Mouse (Mus musculus) hindbrain, embryonic 13.5 days (tissue): ENCODE data around the gene Gucy2c. TPM values are rescaled to one million over a fixed set of nuclear protein-coding genes. Genes with fewer than 3 reads are reported as not detected.
A peak's percentile ranks its signal among the peaks of the same experiment; 100 is the strongest.

Source experiments
- ATAC-seq: fragments of 200-750 bp; cut with Nextera tagmentation; 2 replicates; pipeline ENCODE4 v1.8.0; 2017; ENCODE audit warnings: moderate TSS enrichment; ENCODE audit not compliant: low FRiP score
- H3K27ac ChIP-seq: fragments of 300-500 bp; sonication (generic); 2 replicates; pipeline ENCODE4 v1.5.1; 2015; ENCODE audit warnings: inconsistent platforms, mild to moderate bottlenecking, moderate library complexity
- H3K27me3 ChIP-seq: fragments of 300-500 bp; sonication (generic); 2 replicates; pipeline ENCODE4 v1.6.1; 2015; ENCODE audit warnings: mild to moderate bottlenecking, inconsistent platforms
- H3K36me3 ChIP-seq: fragments of 300-500 bp; sonication (generic); 2 replicates; pipeline ENCODE4 v1.6.1; 2015; ENCODE audit warnings: mild to moderate bottlenecking, inconsistent platforms
- H3K4me1 ChIP-seq: fragments of 300-500 bp; sonication (generic); replicated peaks from 2 replicates; pipeline ENCODE4 v1.6.1; 2015; ENCODE audit warnings: inconsistent platforms
- H3K4me2 ChIP-seq: fragments of 300-500 bp; sonication (generic); 2 replicates; pipeline ENCODE4 v1.6.1; 2015; ENCODE audit warnings: inconsistent platforms, mild to moderate bottlenecking, moderate library complexity
- H3K4me3 ChIP-seq: fragments of 300-500 bp; sonication (generic); 2 replicates; pipeline ENCODE4 v1.5.1; 2015; ENCODE audit warnings: mild to moderate bottlenecking, inconsistent platforms
- H3K9ac ChIP-seq: fragments of 300-500 bp; sonication (generic); 2 replicates; pipeline ENCODE4 v1.6.1; 2015; ENCODE audit warnings: mild to moderate bottlenecking, inconsistent platforms
- H3K9me3 ChIP-seq: fragments of 300-500 bp; sonication (generic); 2 replicates; pipeline ENCODE4 v1.6.1; 2016; ENCODE audit warnings: inconsistent platforms
- WGBS: fragments of 180-500 bp; shearing (Covaris S2); methylation state at CpG from one replicate; pipeline ENCODE4 v1.1.7; 2015; 5-methylcytosine and 5-hydroxymethylcytosine counted together
- polyA plus RNA-seq: library from polyadenylated mRNA; unstranded; fragments of >200 nt; fragmentation: Nextera tagmentation; extraction: Ambion mirVana; gene quantifications from 2 replicates; pipeline ENCODE4 v1.2.1, GENCODE M21; 2015

Gene Gucy2c
- polyA plus RNA-seq, 1 experiment from 2014 or later = 0.09 TPM

DNA sequence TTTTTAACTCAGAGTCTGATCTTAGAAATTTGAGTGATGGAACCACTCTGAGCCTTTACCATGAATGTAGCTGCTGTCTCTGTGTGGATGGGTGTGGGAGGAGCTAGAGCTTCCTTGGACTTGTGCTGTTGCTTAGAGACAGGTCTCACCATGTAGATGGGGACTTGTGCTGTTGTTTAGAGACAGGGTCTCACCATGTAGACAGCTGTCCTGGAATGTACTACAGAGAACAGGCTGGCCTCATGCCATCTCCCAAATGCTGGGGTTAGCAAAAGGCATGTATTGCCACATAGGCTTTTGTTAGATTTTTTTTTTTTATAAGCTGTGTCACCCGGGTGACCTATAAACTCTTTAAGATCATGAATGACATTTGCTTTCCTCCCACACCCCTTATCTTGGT lies 17.7 kb downstream of the Gucy2c start:
- Histone ChIP-seq H3K4me3 (no peak overlapping the region), H3K4me2 (no peak overlapping the region), H3K9ac (no peak overlapping the region), H3K27ac (no peak overlapping the region), H3K9me3 (no peaks in the 10 kb centered on the region), H3K36me3 (no peaks in the 10 kb centered on the region), H3K27me3 (no peaks in the 10 kb centered on the region), H3K4me1 (no peaks in the 10 kb centered on the region)
- ATAC-seq = 0 out of 2 replicates have a peak, but pooled peaks have one; percentile 52
- 72% methylated on average over 1 of the region's 1 CpGs for WGBS

- Histone ChIP-seq H3K27ac (no peak overlapping the region), H3K27me3 (no peaks in the 10 kb centered on the region), H3K9me3 (no peaks in the 10 kb centered on the region), H3K9ac (no peak overlapping the region), H3K4me2 (no peak overlapping the region), H3K4me1 (no peaks in the 10 kb centered on the region), H3K4me3 (no peak overlapping the region), H3K36me3 (no peaks in the 10 kb centered on the region)
- no peak for ATAC-seq
- WGBS = 93% methylated on average over 11 of the region's 11 CpGs
Observed at GRCm38 (mm10) chr6:136750567-136750966, 31.0 kb downstream of the Gucy2c start.

DNA sequence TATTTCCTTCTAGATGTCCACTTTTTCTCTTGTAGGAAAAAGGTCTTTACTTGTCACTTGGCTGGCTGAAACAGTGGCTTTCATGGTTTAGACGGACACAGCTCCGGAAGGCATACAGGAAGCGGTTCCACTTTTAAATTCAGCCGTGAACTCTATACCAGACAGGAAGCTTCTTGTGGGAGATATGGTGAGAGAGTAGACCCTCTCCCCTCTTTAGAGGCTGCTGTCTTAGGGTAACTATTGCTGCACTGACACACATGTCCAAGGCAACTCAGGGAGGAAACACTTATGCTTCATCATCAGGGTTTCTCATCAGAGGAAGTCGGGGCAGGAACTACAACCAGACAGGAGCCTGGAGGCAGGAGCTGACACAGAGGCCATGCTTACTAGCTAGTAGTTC lies 36.0 kb downstream of the Gucy2c start:
- ATAC-seq = no peak
- Histone ChIP-seq H3K4me3 (no peak overlapping the region), H3K4me2 (no peak overlapping the region), H3K9me3 (no peaks in the 10 kb centered on the region), H3K36me3 (no peaks in the 10 kb centered on the region), H3K9ac (no peak overlapping the region), H3K4me1 (no peaks in the 10 kb centered on the region), H3K27ac (no peak overlapping the region), H3K27me3 (no peaks in the 10 kb centered on the region)
- WGBS = 87% methylated on average over 5 of the region's 5 CpGs

GRCm38 (mm10) chr6:136743729-136744128 lies 37.8 kb downstream of the Gucy2c start:
- no peaks in the 10 kb centered on the region for H3K27me3 ChIP-seq
- no peak overlapping the region for H3K4me2 ChIP-seq
- H3K9ac ChIP-seq = no peak overlapping the region
- H3K27ac ChIP-seq = no peak overlapping the region
- no peaks in the 10 kb centered on the region for H3K36me3 ChIP-seq
- no peaks in the 10 kb centered on the region for H3K4me1 ChIP-seq
- WGBS = 82% methylated on average over 7 of the region's 7 CpGs
- no peak for ATAC-seq
- no peaks in the 10 kb centered on the region for H3K9me3 ChIP-seq
- H3K4me3 ChIP-seq = no peak overlapping the region

DNA sequence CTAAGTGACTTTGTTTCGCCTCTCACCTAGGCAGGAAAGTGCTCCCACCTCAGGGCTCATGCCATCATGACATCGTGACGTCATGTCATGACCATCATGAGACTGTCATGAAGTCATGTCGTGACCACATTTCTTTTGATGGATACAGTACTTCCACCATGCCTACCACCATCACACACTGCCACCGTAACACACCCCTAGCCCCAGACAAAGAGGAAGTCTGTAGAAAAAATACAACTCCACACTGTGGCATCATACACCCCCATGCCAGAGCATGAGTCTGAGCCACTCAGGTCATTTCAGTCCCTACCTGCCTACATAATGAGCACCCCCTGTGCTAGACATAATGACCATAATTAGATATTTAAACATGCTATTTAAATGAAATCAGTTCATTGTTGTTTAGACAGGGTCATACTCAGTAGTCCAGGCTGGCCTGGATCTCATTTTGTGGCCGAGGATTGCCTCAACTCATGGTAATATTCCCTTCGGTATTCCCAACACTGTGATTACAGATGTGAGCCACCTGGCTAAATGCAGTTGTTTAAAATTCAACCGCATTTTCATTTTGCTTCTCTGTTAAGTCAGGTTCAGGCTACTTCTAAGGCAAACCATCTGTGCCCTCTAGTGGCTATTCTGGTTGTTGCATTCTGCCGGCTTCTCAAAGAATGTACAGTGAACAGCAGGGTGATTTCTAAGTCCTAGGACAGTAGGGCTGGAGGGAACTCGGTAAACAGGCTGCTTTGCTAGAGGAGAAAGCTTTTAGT lies 39.0 kb downstream of the Gucy2c start:
- 48% methylated on average over 10 of the region's 10 CpGs for WGBS
- no peaks in the 10 kb centered on the region for H3K36me3 ChIP-seq
- peak; percentile 88 for ATAC-seq
- H3K4me2 ChIP-seq = no peak overlapping the region
- H3K4me3 ChIP-seq = no peak overlapping the region
- no peaks in the 10 kb centered on the region for H3K4me1 ChIP-seq
- H3K9me3 ChIP-seq = no peaks in the 10 kb centered on the region
- H3K27me3 ChIP-seq = no peaks in the 10 kb centered on the region
- H3K9ac ChIP-seq = no peak overlapping the region
- no peak overlapping the region for H3K27ac ChIP-seq

GRCm38 (mm10) chr6:136741281-136741680 lies 40.3 kb downstream of the Gucy2c start:
- Histone ChIP-seq H3K36me3 (no peaks in the 10 kb centered on the region), H3K4me3 (no peak overlapping the region), H3K4me2 (no peak overlapping the region), H3K9ac (no peak overlapping the region), H3K4me1 (no peaks in the 10 kb centered on the region), H3K9me3 (no peaks in the 10 kb centered on the region), H3K27me3 (no peaks in the 10 kb centered on the region), H3K27ac (no peak overlapping the region)
- no peak for ATAC-seq
- WGBS = 86% methylated on average over 10 of the region's 10 CpGs

- no peaks in the 10 kb centered on the region for H3K36me3 ChIP-seq
- no peaks in the 10 kb centered on the region for H3K27me3 ChIP-seq
- ATAC-seq = no peak
- no peaks in the 10 kb centered on the region for H3K4me1 ChIP-seq
- no peak overlapping the region for H3K4me3 ChIP-seq
- no peak overlapping the region for H3K9ac ChIP-seq
- no peak overlapping the region for H3K27ac ChIP-seq
- no peaks in the 10 kb centered on the region for H3K9me3 ChIP-seq
- 88% methylated on average over 7 of the region's 7 CpGs for WGBS
- no peak overlapping the region for H3K4me2 ChIP-seq
Observed at GRCm38 (mm10) chr6:136735766-136736165, 45.8 kb downstream of the Gucy2c start.

- no peak overlapping the region for H3K9ac ChIP-seq
- H3K27me3 ChIP-seq = no peaks in the 10 kb centered on the region
- H3K36me3 ChIP-seq = no peaks in the 10 kb centered on the region
- H3K4me1 ChIP-seq = no peaks in the 10 kb centered on the region
- no peak for ATAC-seq
- no peak overlapping the region for H3K4me3 ChIP-seq
- H3K9me3 ChIP-seq = no peaks in the 10 kb centered on the region
- 94% methylated on average over 14 of the region's 14 CpGs for WGBS
- H3K4me2 ChIP-seq = no peak overlapping the region
- no peak overlapping the region for H3K27ac ChIP-seq
Observed at GRCm38 (mm10) chr6:136728144-136728543, 53.4 kb downstream of the Gucy2c start.

DNA sequence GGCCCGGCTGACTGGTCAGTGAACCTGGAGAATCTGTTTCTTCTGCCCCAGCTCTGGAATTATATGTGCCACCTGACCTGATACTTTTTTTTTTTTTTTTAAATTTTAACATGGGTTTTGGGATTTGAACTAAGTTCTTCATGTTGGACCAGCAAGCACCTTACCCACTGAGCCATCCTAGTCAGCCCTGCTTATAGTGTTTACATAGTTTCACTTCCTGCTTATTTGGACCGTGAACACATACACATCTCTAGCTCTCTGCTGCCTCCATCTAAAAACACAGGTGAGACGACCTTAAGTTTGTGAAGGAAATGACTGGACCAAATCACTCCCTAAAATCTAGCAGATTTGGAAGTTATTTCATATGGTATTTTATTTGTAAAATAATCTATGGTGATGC lies 58.4 kb downstream of the Gucy2c start:
- Histone ChIP-seq H3K4me2 (no peak overlapping the region), H3K27ac (no peak overlapping the region), H3K9me3 (no peaks in the 10 kb centered on the region), H3K27me3 (no peaks in the 10 kb centered on the region), H3K36me3 (no peaks in the 10 kb centered on the region), H3K9ac (no peak overlapping the region), H3K4me1 (no peaks in the 10 kb centered on the region), H3K4me3 (no peak overlapping the region)
- no peak for ATAC-seq
- WGBS = 90% methylated on average over 3 of the region's 3 CpGs

DNA sequence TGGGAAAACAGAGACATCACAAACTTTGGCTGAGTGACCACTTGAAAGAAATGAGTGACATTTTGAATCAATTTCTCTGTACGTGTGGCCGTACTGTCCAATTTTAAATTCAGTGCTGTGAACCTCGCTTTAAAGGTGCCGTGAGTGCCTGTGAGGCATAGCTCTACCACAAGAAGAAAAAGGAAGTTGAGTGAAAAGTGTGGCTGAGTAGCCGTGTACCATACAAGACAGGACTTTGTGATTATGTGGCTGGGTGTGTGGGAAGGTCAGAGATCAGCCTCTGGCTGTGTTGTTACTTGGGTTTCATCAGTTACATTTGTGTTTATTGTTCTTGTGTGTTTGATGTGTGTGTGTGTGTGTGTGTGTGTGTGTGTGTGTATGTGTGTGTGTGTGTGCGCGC lies 59.0 kb downstream of the Gucy2c start:
- WGBS = 89% methylated on average over 7 of the region's 7 CpGs
- Histone ChIP-seq H3K4me3 (no peak overlapping the region), H3K27ac (no peak overlapping the region), H3K4me2 (no peak overlapping the region), H3K36me3 (no peaks in the 10 kb centered on the region), H3K9ac (no peak overlapping the region), H3K27me3 (no peaks in the 10 kb centered on the region), H3K9me3 (no peaks in the 10 kb centered on the region), H3K4me1 (no peaks in the 10 kb centered on the region)
- no peak for ATAC-seq

DNA sequence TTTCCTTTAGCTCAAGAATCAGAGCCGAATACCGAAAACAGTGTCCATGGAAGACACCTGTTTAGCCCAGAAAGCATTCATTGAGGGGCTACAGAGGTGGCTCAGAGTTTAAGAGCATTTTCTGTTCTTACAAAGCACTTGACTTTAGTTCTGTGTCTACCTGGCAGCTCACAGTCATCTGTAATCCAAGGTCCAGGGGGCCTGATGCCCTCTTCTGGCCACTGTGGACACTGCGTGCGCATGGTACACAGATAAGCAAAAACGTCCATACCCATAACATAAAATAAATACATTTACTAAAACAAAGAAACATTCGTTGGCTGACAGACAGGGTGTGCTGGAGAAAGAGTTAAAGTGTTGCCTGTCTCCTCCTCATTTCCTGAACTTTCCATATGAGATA lies 59.6 kb downstream of the Gucy2c start:
- 66% methylated on average over 6 of the region's 6 CpGs for WGBS
- Histone ChIP-seq H3K27me3 (no peaks in the 10 kb centered on the region), H3K4me1 (no peaks in the 10 kb centered on the region), H3K4me3 (no peak overlapping the region), H3K36me3 (no peaks in the 10 kb centered on the region), H3K9me3 (no peaks in the 10 kb centered on the region), H3K9ac (no peak overlapping the region), H3K4me2 (no peak overlapping the region), H3K27ac (no peak overlapping the region)
- ATAC-seq = no peak

DNA sequence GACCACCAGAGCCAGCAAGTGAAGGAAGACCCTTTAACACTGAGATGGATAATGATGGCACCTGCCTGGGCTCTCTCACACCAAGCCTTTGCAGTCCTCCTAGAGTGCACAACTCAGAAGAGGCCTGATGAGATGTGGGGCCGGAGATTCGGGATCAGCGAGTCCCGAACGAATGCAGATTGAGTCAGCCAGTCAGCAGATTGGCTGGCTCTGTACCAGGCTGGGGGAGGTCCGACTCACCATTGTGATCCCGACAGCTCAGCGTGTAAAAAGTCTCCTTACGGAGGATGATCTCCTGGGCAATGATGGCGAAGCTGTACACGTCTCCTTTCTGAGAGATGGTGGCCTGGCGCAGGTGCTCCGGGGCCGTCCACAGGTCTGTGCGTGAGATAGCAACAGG lies 61.1 kb downstream of the Gucy2c start:
- Histone ChIP-seq H3K9ac (no peak overlapping the region), H3K4me3 (no peak overlapping the region), H3K4me2 (no peak overlapping the region), H3K36me3 (no peaks in the 10 kb centered on the region), H3K4me1 (no peaks in the 10 kb centered on the region), H3K9me3 (no peaks in the 10 kb centered on the region), H3K27me3 (no peaks in the 10 kb centered on the region), H3K27ac (no peak overlapping the region)
- WGBS = 84% methylated on average over 15 of the region's 15 CpGs
- ATAC-seq = no peak

GRCm38 (mm10) chr6:136715881-136716431 lies 65.6 kb downstream of the Gucy2c start:
- Histone ChIP-seq H3K4me3 (no peak overlapping the region), H3K4me2 (no peak overlapping the region), H3K27ac (no peak overlapping the region), H3K27me3 (no peaks in the 10 kb centered on the region), H3K36me3 (no peaks in the 10 kb centered on the region), H3K9me3 (no peaks in the 10 kb centered on the region), H3K4me1 (no peaks in the 10 kb centered on the region), H3K9ac (no peak overlapping the region)
- 83% methylated on average over 10 of the region's 11 CpGs for WGBS
- no peak for ATAC-seq
